Mouse (Mus musculus): ENCODE data around the gene Atxn10. TPM values are rescaled to one million over a fixed set of nuclear protein-coding genes. Genes with fewer than 3 reads are reported as not detected.

Gene Atxn10
- polyA plus RNA-seq, 1 experiment from 2014 or later: 231 TPM

DNA sequence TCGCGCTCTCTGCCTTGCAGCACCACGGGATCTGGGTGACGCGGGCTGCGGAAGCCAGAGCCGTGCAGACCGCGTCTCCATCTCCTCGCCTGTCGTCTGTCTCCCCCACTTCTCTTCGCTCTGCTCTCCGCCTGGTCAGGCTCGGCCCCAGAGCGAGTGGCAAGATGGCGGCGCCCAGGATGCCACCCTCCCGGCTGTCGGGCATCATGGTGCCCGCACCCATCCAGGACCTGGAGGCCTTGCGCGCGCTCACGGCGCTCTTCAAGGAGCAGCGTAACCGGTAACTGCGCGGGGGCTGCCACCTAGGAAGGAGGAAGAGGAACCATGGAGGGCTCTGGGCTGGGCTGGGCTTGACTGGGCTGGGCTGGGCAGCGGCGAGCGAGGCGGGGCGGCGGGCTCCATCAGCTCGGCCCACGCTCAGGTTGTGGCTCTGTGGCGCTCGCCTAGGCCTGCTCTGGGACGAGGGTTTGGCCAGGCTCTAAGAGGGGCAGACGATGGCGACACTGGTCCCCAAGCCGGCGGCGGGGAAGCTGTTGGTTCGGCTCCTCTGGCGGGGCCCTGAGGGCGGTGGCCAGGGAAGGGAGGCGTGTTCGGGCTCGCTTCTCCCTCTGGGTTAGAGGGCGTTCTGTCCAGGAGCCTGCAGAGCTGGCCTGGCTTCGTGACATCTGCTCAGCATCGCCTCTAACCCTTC lies 401 bp downstream of the Atxn10 start:
- Histone ChIP-seq H3K27ac (peak overlapping the region; percentile 98), H3K4me2 (peak overlapping the region; percentile 80), H3K4me1 (peaks cover 9% of the 10 kb centered on the region), H3K27me3 (replicated peaks) (no peaks in the 10 kb centered on the region), H3K4me3 (replicated peaks) (peak overlapping the region; percentile 92), H3K9me3 (no peaks in the 10 kb centered on the region), H3K9ac (peak overlapping the region; percentile 98), H3K36me3 (no peaks in the 10 kb centered on the region)
- ATAC-seq (ENCODE audit: insufficient read depth, low FRiP score, low read depth): peak; percentile 93
- under 1% methylated on average over 54 of the region's 54 CpGs for WGBS

DNA sequence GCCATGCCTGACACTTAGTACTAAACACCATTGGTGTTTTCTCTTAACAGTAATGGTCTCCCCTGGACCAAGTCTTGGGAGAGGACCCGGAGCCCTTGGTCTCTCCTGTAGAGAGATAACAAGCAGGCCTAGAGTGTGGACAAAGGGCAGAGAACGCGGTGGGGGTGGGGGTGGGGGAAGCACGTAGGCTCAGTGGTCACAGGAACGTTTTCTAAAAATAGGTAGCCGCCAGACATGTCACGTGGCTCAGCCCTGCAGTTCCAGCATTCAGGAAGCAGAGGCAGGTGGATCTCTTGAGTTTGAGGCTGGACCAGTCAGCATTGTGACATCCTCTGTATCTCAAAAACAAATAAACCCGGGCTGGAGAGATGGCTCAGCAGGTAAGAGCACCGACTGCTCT lies 1.2 kb downstream of the Atxn10 start:
- Histone ChIP-seq H3K9ac (peak overlapping the region; percentile 98; the same call in 1 of the 2 replicates), H3K4me3 (replicated peaks) (peak overlapping the region; percentile 92), H3K36me3 (no peaks in the 10 kb centered on the region), H3K4me1 (peaks cover 9% of the 10 kb centered on the region), H3K4me2 (peak overlapping the region; percentile 80), H3K9me3 (no peaks in the 10 kb centered on the region), H3K27ac (peak overlapping the region; percentile 98), H3K27me3 (replicated peaks) (no peaks in the 10 kb centered on the region)
- 41% methylated on average over 9 of the region's 9 CpGs for WGBS
- no peak for ATAC-seq (ENCODE audit: insufficient read depth, low FRiP score, low read depth)

DNA sequence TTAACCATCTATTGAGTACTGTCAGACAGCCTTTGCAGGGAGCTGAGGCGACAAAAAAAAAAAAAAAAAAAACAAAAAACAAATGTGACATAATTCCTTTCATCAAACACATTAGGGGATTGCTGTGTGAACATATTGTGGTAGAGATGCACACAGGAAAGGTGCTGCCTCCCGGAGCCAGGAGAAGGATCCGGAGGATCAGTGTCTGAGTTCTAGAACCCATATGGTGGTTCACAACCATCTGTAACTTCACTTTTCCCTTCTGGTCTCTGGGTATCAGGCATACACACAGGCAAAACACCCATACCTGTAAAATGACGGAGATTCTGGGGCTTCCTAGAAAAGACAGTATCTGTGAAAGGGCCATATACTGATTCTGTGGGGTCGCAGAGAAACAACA lies 1.9 kb downstream of the Atxn10 start:
- 86% methylated on average over 5 of the region's 5 CpGs for WGBS
- Histone ChIP-seq H3K4me3 (replicated peaks) (no peak overlapping the region), H3K4me2 (no peak overlapping the region)

DNA sequence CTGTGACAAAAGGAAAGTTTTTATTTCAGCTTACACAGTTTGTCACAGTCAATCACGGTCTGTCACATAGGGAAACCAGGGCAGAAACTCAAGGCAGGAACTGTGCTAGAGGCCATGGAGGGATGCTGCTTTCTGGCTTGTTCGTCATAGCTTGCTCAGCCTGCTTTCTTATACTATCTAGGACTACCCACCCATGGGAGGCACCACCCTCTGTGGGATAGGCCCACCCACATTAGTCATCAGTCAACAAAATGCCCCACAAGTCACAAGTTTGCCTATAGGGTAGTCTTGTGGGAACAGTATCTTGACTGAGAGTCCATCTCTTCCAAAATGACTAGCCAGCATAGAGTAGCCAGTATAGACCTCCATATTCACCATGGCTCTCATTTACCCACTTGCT lies 6.2 kb downstream of the Atxn10 start:
- Histone ChIP-seq H3K27me3 (replicated peaks) (no peaks in the 10 kb centered on the region), H3K27ac (no peak overlapping the region), H3K4me2 (no peak overlapping the region), H3K4me1 (0 out of 2 replicates have a peak, but pooled peaks cover 2% of the 10 kb centered on the region), H3K9me3 (no peaks in the 10 kb centered on the region), H3K36me3 (no peaks in the 10 kb centered on the region), H3K9ac (no peak overlapping the region), H3K4me3 (replicated peaks) (no peak overlapping the region)
- no peak for ATAC-seq (ENCODE audit: insufficient read depth, low FRiP score, low read depth)
- 93% methylated on average over 2 of the region's 2 CpGs for WGBS

More for the DNA sequence above, 1.9 kb downstream of the Atxn10 start:
- no peaks in the 10 kb centered on the region for H3K36me3 ChIP-seq
- no peak for ATAC-seq (ENCODE audit: insufficient read depth, low FRiP score, low read depth)
- no peaks in the 10 kb centered on the region for H3K9me3 ChIP-seq
- H3K27ac ChIP-seq: no peak overlapping the region
- no peaks in the 10 kb centered on the region for H3K27me3 ChIP-seq (replicated peaks)
- H3K4me1 ChIP-seq: peaks cover 9% of the 10 kb centered on the region
- no peak overlapping the region for H3K9ac ChIP-seq

DNA sequence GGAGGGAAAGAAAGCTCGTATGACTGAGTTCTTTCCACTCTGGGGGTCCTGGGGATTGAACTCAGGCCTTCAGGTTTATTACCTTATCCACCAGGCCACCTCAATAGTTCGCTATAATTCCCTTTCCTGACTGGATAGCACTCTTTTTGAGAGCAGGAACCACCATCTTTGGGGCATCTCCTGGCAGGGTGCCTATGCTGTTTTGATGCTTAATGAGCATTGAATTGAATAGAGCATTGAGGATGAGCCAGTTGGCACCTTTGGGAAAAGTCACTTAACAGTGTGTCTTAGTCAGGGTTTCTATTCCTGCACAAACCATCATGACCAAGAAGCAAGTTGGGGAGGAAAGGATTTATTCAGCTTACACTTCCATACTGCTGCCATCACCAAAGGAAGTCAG lies 8.6 kb downstream of the Atxn10 start:
- ATAC-seq (ENCODE audit: insufficient read depth, low FRiP score, low read depth): no peak
- WGBS: 73% methylated on average over 2 of the region's 2 CpGs
- no peak overlapping the region for H3K27ac ChIP-seq
- H3K4me2 ChIP-seq: no peak overlapping the region
- H3K36me3 ChIP-seq: no peaks in the 10 kb centered on the region
- no peaks in the 10 kb centered on the region for H3K9me3 ChIP-seq
- no peak overlapping the region for H3K9ac ChIP-seq
- H3K4me1 ChIP-seq: no peaks in the 10 kb centered on the region
- no peaks in the 10 kb centered on the region for H3K27me3 ChIP-seq (replicated peaks)
- no peak overlapping the region for H3K4me3 ChIP-seq (replicated peaks)

DNA sequence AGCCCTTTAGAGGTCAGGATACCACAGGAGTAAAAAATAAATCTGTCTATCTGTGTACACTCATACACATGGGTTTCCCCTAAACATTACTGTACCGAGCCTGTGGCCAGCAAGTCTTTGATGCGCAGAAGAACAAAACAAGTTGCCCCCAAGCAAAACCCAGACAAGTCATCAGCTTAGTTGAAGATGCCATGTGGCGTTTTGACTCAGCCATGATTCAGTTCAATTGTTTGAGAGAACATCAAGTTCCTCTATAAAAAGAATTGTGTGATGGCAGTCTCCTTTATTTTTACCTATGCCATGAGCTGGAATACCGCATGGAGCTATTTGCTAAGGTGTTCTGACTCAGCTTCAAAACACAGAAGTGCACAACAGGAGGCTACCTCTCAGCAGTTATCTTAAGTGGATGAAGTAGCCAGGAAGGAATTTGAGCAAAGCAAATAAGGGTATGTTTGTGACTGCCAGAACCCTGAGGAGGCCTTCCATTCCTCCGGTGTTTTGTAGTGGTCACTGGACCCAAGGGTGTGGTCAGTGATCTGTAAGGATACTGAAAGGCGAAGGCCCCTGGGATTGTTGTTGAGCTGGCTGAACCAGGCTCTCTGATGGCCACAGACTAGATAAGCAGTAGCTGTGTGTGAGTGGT lies 11.1 kb downstream of the Atxn10 start:
- peak; percentile 29; the same call in 1 of the 2 replicates for ATAC-seq (ENCODE audit: insufficient read depth, low FRiP score, low read depth)
- H3K4me2 ChIP-seq: no peak overlapping the region
- WGBS: 77% methylated on average over 6 of the region's 6 CpGs
- no peak overlapping the region for H3K9ac ChIP-seq
- no peak overlapping the region for H3K4me3 ChIP-seq (replicated peaks)
- H3K9me3 ChIP-seq: no peaks in the 10 kb centered on the region
- no peaks in the 10 kb centered on the region for H3K36me3 ChIP-seq
- no peaks in the 10 kb centered on the region for H3K27me3 ChIP-seq (replicated peaks)
- no peak overlapping the region for H3K27ac ChIP-seq
- H3K4me1 ChIP-seq: no peaks in the 10 kb centered on the region

DNA sequence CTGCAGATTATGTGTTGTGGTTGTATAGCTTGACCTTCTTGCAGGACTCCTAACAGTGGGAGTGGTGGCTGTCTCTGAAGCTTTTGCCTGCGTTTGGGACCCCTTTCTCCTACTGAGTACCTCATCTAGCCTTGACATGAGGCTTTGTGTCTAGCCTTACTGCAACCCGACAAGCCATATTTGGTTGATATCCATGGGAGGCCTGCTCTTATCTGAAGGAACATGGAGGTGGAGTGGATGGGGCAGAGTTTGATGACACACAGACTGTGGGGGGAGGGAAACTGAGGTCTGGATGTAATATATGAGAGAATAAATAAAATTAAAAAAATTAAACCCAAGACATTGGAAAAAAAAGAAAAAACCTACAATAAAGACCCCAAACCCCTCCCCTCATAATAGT lies 14.1 kb downstream of the Atxn10 start:
- Histone ChIP-seq H3K27ac (no peak overlapping the region), H3K4me3 (replicated peaks) (no peak overlapping the region), H3K36me3 (no peaks in the 10 kb centered on the region), H3K9me3 (no peaks in the 10 kb centered on the region), H3K4me1 (0 out of 2 replicates have a peak, but pooled peaks cover 2% of the 10 kb centered on the region), H3K27me3 (replicated peaks) (no peaks in the 10 kb centered on the region), H3K4me2 (no peak overlapping the region), H3K9ac (no peak overlapping the region)
- no peak for ATAC-seq (ENCODE audit: insufficient read depth, low FRiP score, low read depth)
- 62% methylated on average over 2 of the region's 2 CpGs for WGBS

DNA sequence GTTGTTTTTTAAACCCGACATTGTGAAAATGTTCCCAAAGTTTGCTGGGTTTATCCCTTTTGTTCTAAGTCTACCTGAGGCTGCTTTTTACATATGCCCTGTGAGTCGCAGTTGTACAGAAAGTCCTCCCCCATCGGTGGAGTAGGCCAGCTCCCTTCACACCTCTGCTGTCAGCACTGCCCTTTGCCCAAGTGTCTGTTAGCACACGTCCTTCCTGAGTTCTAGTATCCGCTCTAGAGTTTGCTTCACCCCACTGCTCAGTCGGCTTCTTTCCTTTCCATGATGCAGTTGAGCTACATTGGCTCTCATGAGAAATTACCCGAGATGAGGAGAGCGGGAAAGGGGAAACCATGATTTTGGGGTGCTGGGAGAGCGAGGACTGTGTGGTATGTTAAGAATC lies 18.0 kb downstream of the Atxn10 start:
- Histone ChIP-seq H3K27ac (no peak overlapping the region), H3K36me3 (no peaks in the 10 kb centered on the region), H3K4me1 (0 out of 2 replicates have a peak, but pooled peaks cover 3% of the 10 kb centered on the region), H3K4me2 (no peak overlapping the region), H3K9ac (no peak overlapping the region), H3K9me3 (no peaks in the 10 kb centered on the region), H3K27me3 (replicated peaks) (no peaks in the 10 kb centered on the region), H3K4me3 (replicated peaks) (no peak overlapping the region)
- 84% methylated on average over 9 of the region's 9 CpGs for WGBS
- no peak for ATAC-seq (ENCODE audit: insufficient read depth, low FRiP score, low read depth)

DNA sequence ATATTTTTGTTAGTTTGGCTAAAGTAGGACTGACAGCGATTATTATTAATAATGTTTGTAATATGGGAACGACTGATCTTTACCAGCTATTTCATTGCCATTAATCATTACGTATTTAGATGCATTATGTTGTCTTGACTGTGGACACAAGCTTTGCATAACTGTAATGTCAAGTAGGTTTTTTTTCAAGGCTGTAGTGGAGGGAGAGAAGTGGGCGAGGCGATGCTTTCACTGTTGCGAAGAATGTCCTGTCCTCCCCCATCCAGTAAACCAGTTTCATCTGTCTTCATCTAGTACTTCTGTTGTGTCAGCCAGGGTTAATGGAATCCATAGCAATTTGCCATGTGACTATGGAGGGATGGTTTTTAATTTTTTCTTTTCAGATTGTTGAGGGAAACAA lies 20.1 kb downstream of the Atxn10 start:
- H3K4me1 ChIP-seq: 0 out of 2 replicates have a peak, but pooled peaks cover 3% of the 10 kb centered on the region
- H3K36me3 ChIP-seq: peaks cover 4% of the 10 kb centered on the region; the same call in 1 of the 2 replicates
- ATAC-seq (ENCODE audit: insufficient read depth, low FRiP score, low read depth): no peak
- H3K9me3 ChIP-seq: no peaks in the 10 kb centered on the region
- 50% methylated on average over 6 of the region's 6 CpGs for WGBS
- no peak overlapping the region for H3K4me2 ChIP-seq
- no peak overlapping the region for H3K4me3 ChIP-seq (replicated peaks)
- H3K9ac ChIP-seq: no peak overlapping the region
- H3K27ac ChIP-seq: no peak overlapping the region
- H3K27me3 ChIP-seq (replicated peaks): no peaks in the 10 kb centered on the region

DNA sequence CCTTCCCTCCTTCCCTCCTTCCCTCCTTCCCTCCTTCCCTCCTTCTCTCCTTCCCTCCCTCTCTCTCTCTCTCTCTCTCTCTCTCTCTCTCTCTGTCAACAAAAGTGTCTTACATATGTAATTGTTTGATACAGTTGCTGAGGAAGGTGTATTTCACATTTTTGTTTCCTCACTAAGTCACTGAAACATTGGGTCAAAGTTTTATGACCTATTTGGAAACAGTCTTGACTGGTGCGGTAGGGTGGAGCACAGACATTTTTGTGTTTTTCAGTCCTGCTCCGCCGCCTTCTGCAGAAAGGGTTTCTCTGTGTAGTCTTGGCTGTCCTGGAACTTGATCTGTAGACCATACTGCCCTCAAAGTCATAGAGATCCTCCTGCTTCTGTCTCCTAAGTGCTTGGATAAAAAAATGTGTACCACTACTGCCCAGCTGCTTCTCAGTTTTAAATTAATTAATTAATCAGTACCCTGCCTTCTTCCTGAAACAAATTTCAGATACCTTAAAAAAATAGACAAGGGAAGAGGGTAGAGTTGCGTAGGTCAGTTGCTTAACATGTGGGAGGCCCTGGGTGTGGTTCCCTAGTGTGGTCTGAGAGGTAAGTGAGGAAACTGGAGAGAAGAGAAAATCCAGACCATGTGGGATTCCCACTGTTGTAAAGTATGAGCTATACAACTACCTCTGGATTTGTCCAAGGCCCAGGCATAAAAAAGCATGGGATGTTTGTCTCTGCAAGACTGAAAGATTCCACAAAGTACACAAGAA lies 21.6 kb downstream of the Atxn10 start:
- H3K27ac ChIP-seq: no peak overlapping the region
- H3K4me2 ChIP-seq: no peak overlapping the region
- 0 out of 2 replicates have a peak, but pooled peaks cover 3% of the 10 kb centered on the region for H3K4me1 ChIP-seq
- no peaks in the 10 kb centered on the region for H3K9me3 ChIP-seq
- H3K4me3 ChIP-seq (replicated peaks): no peak overlapping the region
- peaks cover 13% of the 10 kb centered on the region for H3K36me3 ChIP-seq
- no peaks in the 10 kb centered on the region for H3K27me3 ChIP-seq (replicated peaks)
- no peak overlapping the region for H3K9ac ChIP-seq
- WGBS: 92% methylated on average over 4 of the region's 4 CpGs
- no peak for ATAC-seq (ENCODE audit: insufficient read depth, low FRiP score, low read depth)

DNA sequence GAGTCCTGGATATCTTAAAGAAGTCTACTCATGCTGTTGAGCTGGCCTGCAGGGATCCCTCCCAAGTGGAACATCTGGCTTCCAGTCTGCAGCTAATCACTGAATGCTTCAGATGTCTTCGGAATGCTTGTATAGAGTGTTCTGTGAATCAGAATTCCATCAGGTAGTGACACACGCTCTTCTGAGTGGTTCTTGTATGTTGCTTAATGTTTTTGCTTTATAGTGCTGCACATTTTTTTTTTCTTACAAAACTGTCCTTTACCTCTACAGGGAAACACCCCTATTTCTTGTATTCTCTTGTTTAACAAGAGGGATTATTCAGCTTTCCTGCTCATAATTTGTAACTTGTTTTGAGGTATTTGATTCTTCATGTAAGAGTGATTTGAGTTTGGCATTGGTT lies 23.4 kb downstream of the Atxn10 start:
- no peak overlapping the region for H3K4me2 ChIP-seq
- H3K27ac ChIP-seq: no peak overlapping the region
- 0 out of 2 replicates have a peak, but pooled peaks cover 3% of the 10 kb centered on the region for H3K4me1 ChIP-seq
- H3K4me3 ChIP-seq (replicated peaks): no peak overlapping the region
- H3K36me3 ChIP-seq: peaks cover 23% of the 10 kb centered on the region
- no peak overlapping the region for H3K9ac ChIP-seq
- H3K9me3 ChIP-seq: no peaks in the 10 kb centered on the region
- WGBS: 78% methylated on average over 2 of the region's 2 CpGs
- no peak for ATAC-seq (ENCODE audit: insufficient read depth, low FRiP score, low read depth)
- H3K27me3 ChIP-seq (replicated peaks): no peaks in the 10 kb centered on the region

DNA sequence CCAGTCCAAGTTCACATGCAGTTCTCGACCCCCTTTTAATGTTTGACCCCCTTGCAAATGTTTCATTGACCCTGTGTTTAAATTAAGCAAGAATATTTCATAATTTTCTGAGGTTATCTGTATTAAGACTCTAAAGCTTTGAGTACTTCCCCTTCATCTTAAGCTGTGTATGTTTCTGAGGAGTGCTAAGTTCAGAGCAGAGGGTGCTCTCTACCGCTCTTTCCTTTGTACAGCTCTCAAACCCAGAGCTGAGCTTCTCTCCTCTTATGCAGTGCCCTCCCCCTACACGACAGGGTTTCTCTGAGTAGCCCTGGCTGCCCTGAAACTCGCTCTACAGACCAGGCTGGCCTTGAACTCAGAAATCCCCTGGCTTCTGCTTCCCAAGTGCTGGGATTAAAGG lies 23.9 kb downstream of the Atxn10 start:
- Histone ChIP-seq H3K27me3 (replicated peaks) (no peaks in the 10 kb centered on the region), H3K4me2 (no peak overlapping the region), H3K36me3 (peaks cover 28% of the 10 kb centered on the region), H3K9me3 (no peaks in the 10 kb centered on the region), H3K4me1 (0 out of 2 replicates have a peak, but pooled peaks cover 3% of the 10 kb centered on the region), H3K27ac (no peak overlapping the region), H3K4me3 (replicated peaks) (no peak overlapping the region), H3K9ac (no peak overlapping the region)
- 80% methylated on average over 4 of the region's 4 CpGs for WGBS
- no peak for ATAC-seq (ENCODE audit: insufficient read depth, low FRiP score, low read depth)
